ENCODE assay signal across 16 mouse cellular contexts in genomic region chr11:28371381-28371780, GRCm38 (mm10). TPM values are rescaled to one million over a fixed set of nuclear protein-coding genes. Genes with fewer than 3 reads are reported as not detected.
"Had no signal": no experiment of that assay in that cellular context is flagged by ENCODE, and none has a peak within 500 bp of the region (broad histone marks: within the 10 kb centered on the region; RNA-seq: fewer than 3 reads in every experiment).

No protein-coding gene starts in this region.

RNA-seq across cellular contexts. Expression of gene Gm6685, which starts 31.7 kb away (rescaled TPM):
- polyA plus RNA-seq: limb, embryonic 12.5 days; limb, embryonic 14.5 days; limb, embryonic 15.5 days; liver, embryonic 11.5 days; liver, embryonic 13.5 days; liver, embryonic 15.5 days; liver, embryonic 16.5 days; liver, postnatal 0 days; lung, embryonic 14.5 days; lung, postnatal 0 days; macrophage; midbrain, embryonic 12.5 days; midbrain, embryonic 14.5 days; midbrain, embryonic 15.5 days; midbrain, postnatal 0 days; neural tube, embryonic 12.5 days had no signal
